Mouse (Mus musculus) lung, postnatal 0 days (tissue): ENCODE results near the gene Gria2. TPM values are rescaled to one million over a fixed set of nuclear protein-coding genes. Genes with fewer than 3 reads are reported as not detected.
A peak's percentile ranks its signal among the peaks of the same experiment; 100 is the strongest.

Experiments
- ATAC-seq: fragments of 200-750 bp; cut with Nextera tagmentation; 2 replicates; pipeline ENCODE4 v1.8.0; 2017; ENCODE audit warnings: moderate library complexity
- DNase-seq: peaks from one replicate; pipeline ENCODE4 v3.0.0-alpha.2; 2016; ENCODE audit warnings: low spot score
- H3K27ac ChIP-seq: fragments of 300-500 bp; sonication (generic); 2 replicates; pipeline ENCODE4 v1.5.1; 2014; ENCODE audit warnings: antibody characterized with exemption, mild to moderate bottlenecking, low read length, mixed read lengths
- H3K27me3 ChIP-seq: fragments of 300-500 bp; sonication (generic); replicated peaks from 2 replicates; pipeline ENCODE4 v1.6.1; 2014; ENCODE audit warnings: low read length, mixed read lengths; ENCODE audit not compliant: insufficient read depth
- H3K36me3 ChIP-seq: fragments of 300-500 bp; sonication (generic); 2 replicates; pipeline ENCODE4 v1.6.1; 2014; ENCODE audit warnings: low read length, mixed read lengths; ENCODE audit not compliant: insufficient read depth
- H3K4me1 ChIP-seq: fragments of 300-500 bp; sonication (generic); 2 replicates; pipeline ENCODE4 v1.6.1; 2014; ENCODE audit warnings: antibody characterized with exemption, low read depth, low read length, mixed read lengths; ENCODE audit not compliant: insufficient read depth
- H3K4me2 ChIP-seq: fragments of 300-500 bp; sonication (generic); replicated peaks from 2 replicates; pipeline ENCODE4 v1.6.1; 2014; ENCODE audit warnings: low read depth, mild to moderate bottlenecking, low read length, moderate library complexity, mixed read lengths
- H3K4me3 ChIP-seq: fragments of 300-500 bp; sonication (generic); 2 replicates; pipeline ENCODE4 v1.5.1; 2014; ENCODE audit warnings: low read depth, low read length
- H3K9ac ChIP-seq: fragments of 300-500 bp; sonication (generic); replicated peaks from 2 replicates; pipeline ENCODE4 v1.6.1; 2014; ENCODE audit warnings: low read depth, mild to moderate bottlenecking
- H3K9me3 ChIP-seq: fragments of 300-500 bp; sonication (generic); 2 replicates; pipeline ENCODE4 v1.6.1; 2016; ENCODE audit warnings: low read length, mixed read lengths
- CTCF ChIP-seq: IDR thresholded peaks from 2 replicates; pipeline ENCODE4 v1.5.1; 2016; ENCODE audit warnings: antibody characterized with exemption, mild to moderate bottlenecking
- EP300 ChIP-seq: IDR thresholded peaks from 2 replicates; pipeline ENCODE4 v1.6.1; 2016; ENCODE audit warnings: antibody characterized with exemption, mild to moderate bottlenecking, control low read depth
- WGBS: fragments of 180-500 bp; shearing (Covaris S2); extraction: QIAGEN DNeasy Blood & Tissue Kit; methylation state at CpG from one replicate; pipeline ENCODE4 v1.1.7; 2014; 5-methylcytosine and 5-hydroxymethylcytosine counted together
- microRNA-seq: library from miRNA; unstranded; fragments of <30 nt; microRNA quantifications from one replicate; pipeline ENCODE4, GENCODE M21; 2016
- polyA plus RNA-seq: library from polyadenylated mRNA; unstranded; fragments of >200 nt; fragmentation: Nextera tagmentation; extraction: Ambion mirVana; gene quantifications from 2 replicates; pipeline ENCODE4 v1.2.1, GENCODE M21; 2015

Gene Gria2
- polyA plus RNA-seq, 1 experiment from 2014 or later: 0.11 TPM

GRCm38 (mm10) chr3:80702173-80702572 is 100.5 kb downstream of the Gria2 start:
- Histone ChIP-seq H3K27ac (no peak overlapping the region), H3K9ac (no peak overlapping the region), H3K4me3 (no peak overlapping the region), H3K4me1 (no peaks in the 10 kb centered on the region), H3K36me3 (no peaks in the 10 kb centered on the region), H3K27me3 (no peaks in the 10 kb centered on the region), H3K4me2 (no peak overlapping the region), H3K9me3 (no peaks in the 10 kb centered on the region)
- TF ChIP-seq CTCF (no peak), EP300 (no peak)
- ATAC-seq (no peak), DNase-seq (peak; percentile 30)
- 69% methylated on average over 3 of the region's 3 CpGs for WGBS

GRCm38 (mm10) chr3:80697523-80697922 is 105.1 kb downstream of the Gria2 start:
- no peak for TF ChIP-seq EP300
- no peak for TF ChIP-seq CTCF

GRCm38 (mm10) chr3:80694965-80695364 is 107.7 kb downstream of the Gria2 start:
- no peaks in the 10 kb centered on the region for H3K36me3 ChIP-seq
- no peak overlapping the region for H3K4me3 ChIP-seq
- TF ChIP-seq CTCF (no peak), EP300 (no peak)
- no peak overlapping the region for H3K4me2 ChIP-seq
- no peaks in the 10 kb centered on the region for H3K27me3 ChIP-seq
- no peak for DNase-seq
- no peak overlapping the region for H3K27ac ChIP-seq
- WGBS: 95% methylated on average over 8 of the region's 8 CpGs
- no peak overlapping the region for H3K9ac ChIP-seq
- no peak for ATAC-seq
- no peaks in the 10 kb centered on the region for H3K9me3 ChIP-seq
- no peaks in the 10 kb centered on the region for H3K4me1 ChIP-seq

More at GRCm38 (mm10) chr3:80697523-80697922, 105.1 kb downstream of the Gria2 start:
- H3K4me3 ChIP-seq: no peak overlapping the region
- DNase-seq (no peak), ATAC-seq (no peak)
- H3K4me2 ChIP-seq: no peak overlapping the region
- 79% methylated on average over 4 of the region's 4 CpGs for WGBS
- no peak overlapping the region for H3K27ac ChIP-seq
- H3K36me3 ChIP-seq: no peaks in the 10 kb centered on the region
- H3K4me1 ChIP-seq: no peaks in the 10 kb centered on the region
- no peaks in the 10 kb centered on the region for H3K27me3 ChIP-seq
- no peak overlapping the region for H3K9ac ChIP-seq
- H3K9me3 ChIP-seq: no peaks in the 10 kb centered on the region

GRCm38 (mm10) chr3:80665105-80665504 is 137.5 kb downstream of the Gria2 start:
- no peaks in the 10 kb centered on the region for H3K9me3 ChIP-seq
- 70% methylated on average over 5 of the region's 5 CpGs for WGBS

GRCm38 (mm10) chr3:80663293-80663692 is 139.3 kb downstream of the Gria2 start:
- Histone ChIP-seq H3K4me2 (no peak overlapping the region), H3K9ac (no peak overlapping the region), H3K27ac (no peak overlapping the region), H3K27me3 (no peaks in the 10 kb centered on the region), H3K9me3 (no peaks in the 10 kb centered on the region), H3K4me1 (no peaks in the 10 kb centered on the region), H3K4me3 (no peak overlapping the region), H3K36me3 (no peaks in the 10 kb centered on the region)
- ATAC-seq (no peak), DNase-seq (no peak)
- 49% methylated on average over 2 of the region's 2 CpGs for WGBS
- TF ChIP-seq EP300 (no peak), CTCF (no peak)

More at GRCm38 (mm10) chr3:80665105-80665504, 137.5 kb downstream of the Gria2 start:
- Histone ChIP-seq H3K9ac (no peak overlapping the region), H3K36me3 (no peaks in the 10 kb centered on the region), H3K27ac (no peak overlapping the region), H3K4me2 (no peak overlapping the region), H3K4me3 (no peak overlapping the region), H3K4me1 (no peaks in the 10 kb centered on the region), H3K27me3 (no peaks in the 10 kb centered on the region)
- ATAC-seq: no peak
- TF ChIP-seq CTCF (no peak), EP300 (no peak)
- DNase-seq: no peak

- TF ChIP-seq CTCF (no peak), EP300 (no peak)
- H3K9me3 ChIP-seq: no peaks in the 10 kb centered on the region
- H3K4me3 ChIP-seq: no peak overlapping the region
- H3K4me2 ChIP-seq: no peak overlapping the region
- WGBS: 32% methylated on average over 3 of the region's 3 CpGs
- no peaks in the 10 kb centered on the region for H3K27me3 ChIP-seq
- no peaks in the 10 kb centered on the region for H3K36me3 ChIP-seq
- no peak for ATAC-seq
- no peaks in the 10 kb centered on the region for H3K4me1 ChIP-seq
- no peak overlapping the region for H3K27ac ChIP-seq
- H3K9ac ChIP-seq: no peak overlapping the region
- DNase-seq: no peak
Observed at GRCm38 (mm10) chr3:80661838-80662237, 140.8 kb downstream of the Gria2 start.

- H3K4me2 ChIP-seq: no peak overlapping the region
- H3K4me3 ChIP-seq: no peak overlapping the region
- no peaks in the 10 kb centered on the region for H3K36me3 ChIP-seq
- no peak for ATAC-seq
- H3K4me1 ChIP-seq: no peaks in the 10 kb centered on the region
- H3K9ac ChIP-seq: no peak overlapping the region
- no peaks in the 10 kb centered on the region for H3K27me3 ChIP-seq
- TF ChIP-seq EP300 (no peak), CTCF (no peak)
- no peak for DNase-seq
- H3K9me3 ChIP-seq: no peaks in the 10 kb centered on the region
- H3K27ac ChIP-seq: no peak overlapping the region
- WGBS: 58% methylated on average over 5 of the region's 5 CpGs
Observed at GRCm38 (mm10) chr3:80652213-80652612, 150.4 kb downstream of the Gria2 start.

Small RNAs within 50 kb of the gene (microRNA-seq; reads per million reads assigned to microRNA genes)
- gene Gm25749: not detected

Other genes starting within 250 kb of the Gria2 start
- 0.23 and 0.39 TPM in 2 replicates for gene Glrb, start 110.8 kb upstream of the Gria2 start, polyA plus RNA-seq
- gene Pdgfc, start 233.6 kb upstream of the Gria2 start, polyA plus RNA-seq: 2.2 and 2.3 TPM in 2 replicates